Mouse (Mus musculus) bone marrow, adult 2 months (tissue): ENCODE measurements at regions not wholly inside any gene's neighbourhood (a gene's known extent, or its start where the extent isn't known, plus 50 kb on each side); places are given as distances from the start of the nearest gene placed in this dataset.

Experiments used
- H3K27ac ChIP-seq: fragments of 200-500 bp; 2 replicates; pipeline ENCODE4 v1.5.1; 2012; ENCODE audit warnings: low read depth, mild to moderate bottlenecking, control low read depth, inconsistent platforms, low read length; ENCODE audit not compliant: control insufficient read depth, poor library complexity, insufficient read depth
- H3K4me1 ChIP-seq: fragments of 200-500 bp; 2 replicates; pipeline ENCODE4 v1.6.1; 2011; ENCODE audit warnings: low read length; ENCODE audit not compliant: control insufficient read depth, insufficient read depth
- H3K4me3 ChIP-seq: fragments of 200-500 bp; replicated peaks from 2 replicates; pipeline ENCODE3; 2011; ENCODE audit warnings: mild to moderate bottlenecking, low read depth, low read length, control low read depth; ENCODE audit not compliant: control insufficient read depth
- CTCF ChIP-seq: fragments of 200-500 bp; IDR thresholded peaks from 2 replicates; pipeline ENCODE4 v1.5.1; 2011; ENCODE audit warnings: low read length, control low read depth; ENCODE audit not compliant: control insufficient read depth, insufficient read depth
- POLR2A ChIP-seq: fragments of 200-500 bp; IDR thresholded peaks from 2 replicates; pipeline ENCODE4 v1.6.1; 2011; ENCODE audit warnings: low read depth, mild to moderate bottlenecking, control low read depth, low read length, borderline replicate concordance; ENCODE audit not compliant: control insufficient read depth
- WGBS: fragments of 180-500 bp; shearing (Covaris S2); methylation state at CpG from one replicate; pipeline ENCODE4 v1.1.7; 2018; 5-methylcytosine and 5-hydroxymethylcytosine counted together

GRCm38 (mm10) chr5:33548800-33549199 is 80.6 kb downstream of the Fam53a start:
- TF ChIP-seq POLR2A, result no peak
- TF ChIP-seq CTCF, result no peak
- Histone ChIP-seq H3K4me3 (no peak overlapping the region), H3K27ac (no peak overlapping the region), H3K4me1 (no peaks in the 10 kb centered on the region)
- 68% methylated on average over 2 of the region's 2 CpGs for WGBS

DNA sequence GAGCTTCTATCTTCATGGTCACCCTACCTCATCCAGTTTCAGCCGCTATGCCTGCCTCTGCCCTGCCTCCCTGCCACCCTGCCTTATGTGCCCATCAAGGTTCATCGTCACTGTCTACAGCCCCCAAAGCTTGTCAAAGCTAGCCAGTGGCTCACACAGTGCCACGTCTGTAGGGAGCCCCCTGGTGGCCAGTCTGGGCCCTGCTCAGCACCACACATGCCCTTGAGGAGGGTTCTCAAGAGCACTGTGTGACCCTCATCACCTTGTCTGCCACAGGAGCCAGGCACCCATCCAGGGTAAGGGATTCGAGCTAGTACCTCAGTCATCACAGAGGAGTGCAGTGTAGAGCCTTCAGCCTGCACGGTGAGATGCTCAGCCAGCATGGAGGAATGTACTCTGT is 86.1 kb downstream of the Fam53a start:
- no peaks in the 10 kb centered on the region for H3K4me1 ChIP-seq
- WGBS, result 18% methylated on average over 5 of the region's 5 CpGs

DNA sequence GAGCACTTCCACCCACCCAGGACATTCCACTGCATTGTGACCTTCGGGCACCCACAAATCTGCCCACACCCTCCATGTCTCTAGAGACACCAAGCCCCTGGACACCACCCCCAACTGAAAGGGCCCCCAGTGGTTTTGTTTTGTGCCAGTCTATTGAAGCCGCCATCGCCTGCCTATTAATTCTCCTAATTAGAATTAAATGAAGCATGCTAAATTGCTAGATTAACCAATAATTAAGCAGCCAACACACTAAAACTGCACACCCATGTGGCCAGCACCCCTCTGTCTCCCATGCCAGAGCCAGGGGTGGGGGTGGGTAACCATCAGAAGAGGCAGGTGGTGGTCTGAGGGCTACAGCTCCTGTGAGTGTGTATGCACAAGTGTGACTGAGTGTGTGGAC is 86.8 kb downstream of the Fam53a start:
- Histone ChIP-seq H3K4me1 (no peaks in the 10 kb centered on the region), H3K4me3 (no peak overlapping the region), H3K27ac (no peak overlapping the region)
- WGBS, result 81% methylated on average over 3 of the region's 3 CpGs
- TF ChIP-seq POLR2A (no peak), CTCF (no peak)

More for the DNA sequence above, 86.1 kb downstream of the Fam53a start:
- Histone ChIP-seq H3K27ac (no peak overlapping the region), H3K4me3 (no peak overlapping the region)
- TF ChIP-seq CTCF, result peak; percentile 83
- no peak for TF ChIP-seq POLR2A

GRCm38 (mm10) chr5:33542000-33542554 is 87.4 kb downstream of the Fam53a start:
- H3K4me1 ChIP-seq, result no peaks in the 10 kb centered on the region
- 89% methylated on average over 11 of the region's 11 CpGs for WGBS
- TF ChIP-seq POLR2A (no peak), CTCF (peak; percentile 23; the same call in 1 of the 2 replicates)
- no peak overlapping the region for H3K27ac ChIP-seq
- H3K4me3 ChIP-seq, result no peak overlapping the region

- no peak overlapping the region for H3K4me3 ChIP-seq
- 67% methylated on average over 23 of the region's 23 CpGs for WGBS
- no peak for TF ChIP-seq POLR2A
- no peak for TF ChIP-seq CTCF
- no peak overlapping the region for H3K27ac ChIP-seq
- H3K4me1 ChIP-seq, result no peaks in the 10 kb centered on the region
These were observed 89.2 kb downstream of the Fam53a start for GRCm38 (mm10) chr5:33540259-33540658.

GRCm38 (mm10) chr5:33537429-33537828 is 92.0 kb downstream of the Fam53a start:
- 75% methylated on average over 8 of the region's 8 CpGs for WGBS
- Histone ChIP-seq H3K4me3 (no peak overlapping the region), H3K4me1 (no peaks in the 10 kb centered on the region), H3K27ac (no peak overlapping the region)
- TF ChIP-seq CTCF (no peak), POLR2A (no peak)

GRCm38 (mm10) chr5:33537017-33537416 is 92.4 kb downstream of the Fam53a start:
- Histone ChIP-seq H3K4me1 (no peaks in the 10 kb centered on the region), H3K27ac (no peak overlapping the region), H3K4me3 (no peak overlapping the region)
- 68% methylated on average over 4 of the region's 4 CpGs for WGBS
- TF ChIP-seq CTCF (no peak), POLR2A (no peak)

- Histone ChIP-seq H3K4me3 (no peak overlapping the region), H3K4me1 (no peaks in the 10 kb centered on the region), H3K27ac (no peak overlapping the region)
- 57% methylated on average over 4 of the region's 4 CpGs for WGBS
- TF ChIP-seq POLR2A (no peak), CTCF (no peak)
These were observed 93.2 kb downstream of the Fam53a start for GRCm38 (mm10) chr5:33536261-33536660.

GRCm38 (mm10) chr5:33535145-33536010 is 94.1 kb downstream of the Fam53a start:
- Histone ChIP-seq H3K4me3 (no peak overlapping the region), H3K27ac (no peak overlapping the region), H3K4me1 (no peaks in the 10 kb centered on the region)
- 65% methylated on average over 21 of the region's 21 CpGs for whole genome bisulfite sequencing
- TF ChIP-seq CTCF (no peak), POLR2A (no peak)

GRCm38 (mm10) chr5:33534345-33534744 is 95.1 kb downstream of the Fam53a start:
- 9% methylated on average over 13 of the region's 13 CpGs for WGBS
- H3K4me1 ChIP-seq, result no peaks in the 10 kb centered on the region
- TF ChIP-seq CTCF, result no peak
- TF ChIP-seq POLR2A, result no peak
- no peak overlapping the region for H3K27ac ChIP-seq
- no peak overlapping the region for H3K4me3 ChIP-seq
